Mouse (Mus musculus) liver, adult 2 months (tissue): ENCODE results near the gene Hoxa4. TPM values are rescaled to one million over a fixed set of nuclear protein-coding genes. Genes with fewer than 3 reads are reported as not detected.

Experiments
- DNase-seq: peaks from one replicate; pipeline ENCODE4 v3.0.0-alpha.2; 2011; ENCODE audit warnings: low read depth, low spot score; ENCODE audit errors: extremely low read depth
- H3K27ac ChIP-seq: fragments of 200-500 bp; replicated peaks from 2 replicates; pipeline ENCODE4 v1.5.1; 2012; ENCODE audit warnings: low read depth, mild to moderate bottlenecking, control low read depth, inconsistent platforms, low read length; ENCODE audit not compliant: insufficient read depth
- H3K27me3 ChIP-seq: fragments of 200-500 bp; 2 replicates; pipeline ENCODE4 v1.6.1; 2012; ENCODE audit warnings: mild to moderate bottlenecking, moderate library complexity, low read length, inconsistent platforms; ENCODE audit not compliant: control insufficient read depth, insufficient read depth
- H3K36me3 ChIP-seq: fragments of 200-500 bp; 2 replicates; pipeline ENCODE4 v1.6.1; 2012; ENCODE audit warnings: low read length, inconsistent platforms; ENCODE audit not compliant: control insufficient read depth, insufficient read depth
- H3K4me1 ChIP-seq: fragments of 200-500 bp; 2 replicates; pipeline ENCODE4 v1.6.1; 2011; ENCODE audit warnings: low read length; ENCODE audit not compliant: control insufficient read depth, insufficient read depth
- H3K4me3 ChIP-seq: fragments of 200-500 bp; 2 replicates; pipeline ENCODE4 v1.5.1; 2011; ENCODE audit warnings: low read depth, mild to moderate bottlenecking, control low read depth, low read length, moderate library complexity; ENCODE audit not compliant: insufficient read depth
- H3K79me2 ChIP-seq: fragments of 200-500 bp; 2 replicates; pipeline ENCODE4 v1.6.1; 2012; ENCODE audit warnings: inconsistent platforms, mild to moderate bottlenecking, low read length, moderate library complexity; ENCODE audit not compliant: control insufficient read depth, insufficient read depth
- H3K9ac ChIP-seq: fragments of 200-500 bp; 2 replicates; pipeline ENCODE4 v1.6.1; 2012; ENCODE audit warnings: low read depth, mild to moderate bottlenecking, control low read depth, inconsistent platforms, low read length
- CTCF ChIP-seq: fragments of 200-500 bp; IDR thresholded peaks from 2 replicates; pipeline ENCODE4 v1.5.1; 2011; ENCODE audit warnings: low read depth, low read length, control low read depth
- POLR2A ChIP-seq: fragments of 200-500 bp; IDR thresholded peaks from 2 replicates; pipeline ENCODE4 v1.6.1; 2011; ENCODE audit warnings: low read length, control low read depth; ENCODE audit not compliant: insufficient read depth; ENCODE audit errors: extremely low read depth
- WGBS: fragments of 180-500 bp; shearing (Covaris S2); methylation state at CpG from one replicate; pipeline ENCODE4 v1.1.7; 2018; 5-methylcytosine and 5-hydroxymethylcytosine counted together
- polyA plus RNA-seq: library from polyadenylated mRNA; depleted of rRNA; stranded (reverse); fragments of >200 nt; gene quantifications from 2 replicates; pipeline ENCODE4 v1.2.3, GENCODE M21; 2012
- total RNA-seq: library from RNA; depleted of rRNA; stranded (reverse); fragments of >200 nt; gene quantifications from 2 replicates; pipeline ENCODE4 v1.2.3, GENCODE M21; 2014

The Hoxa4 gene
- total and polyA plus RNA-seq, 2 experiments = 0.23 to 0.28 TPM

- H3K4me1 ChIP-seq = no peaks in the 10 kb centered on the region; the same call in 1 of the 2 replicates
- DNase-seq = no peak
- H3K79me2 ChIP-seq = no peaks in the 10 kb centered on the region
- peaks cover 27% of the 10 kb centered on the region; the same call in 1 of the 2 replicates for H3K27me3 ChIP-seq
- H3K27ac ChIP-seq = peak overlapping the region; percentile 26
- peak overlapping the region; percentile 60; the same call in 1 of the 2 replicates for H3K4me3 ChIP-seq
- peak overlapping the region; percentile 18 for H3K9ac ChIP-seq
- 19% methylated on average over 22 of the region's 22 CpGs for WGBS
- TF ChIP-seq POLR2A = no peak
- no peaks in the 10 kb centered on the region for H3K36me3 ChIP-seq
Observed at GRCm38 (mm10) chr6:52202362-52203120, 11.0 kb upstream of the Hoxa4 start.

GRCm38 (mm10) chr6:52201269-52201668, 9.7 kb upstream of the Hoxa4 start:
- H3K4me3 ChIP-seq = no peak overlapping the region
- H3K4me1 ChIP-seq = no peaks in the 10 kb centered on the region; the same call in 1 of the 2 replicates
- no peak overlapping the region for H3K27ac ChIP-seq
- no peak for DNase-seq
- no peak for TF ChIP-seq CTCF
- WGBS = 59% methylated on average over 1 of the region's 1 CpGs
- no peaks in the 10 kb centered on the region for H3K79me2 ChIP-seq
- H3K27me3 ChIP-seq = peaks cover 27% of the 10 kb centered on the region; the same call in 1 of the 2 replicates
- no peaks in the 10 kb centered on the region for H3K36me3 ChIP-seq
- H3K9ac ChIP-seq = no peak overlapping the region

- H3K27me3 ChIP-seq = peaks cover 25% of the 10 kb centered on the region; the same call in 1 of the 2 replicates
- 37% methylated on average over 10 of the region's 10 CpGs for WGBS
- H3K36me3 ChIP-seq = no peaks in the 10 kb centered on the region
- no peaks in the 10 kb centered on the region; the same call in 1 of the 2 replicates for H3K4me1 ChIP-seq
- H3K4me3 ChIP-seq = no peak overlapping the region
- no peaks in the 10 kb centered on the region for H3K79me2 ChIP-seq
- no peak overlapping the region for H3K9ac ChIP-seq
- TF ChIP-seq CTCF (no peak), POLR2A (no peak)
- no peak for DNase-seq
- no peak overlapping the region for H3K27ac ChIP-seq
Observed at GRCm38 (mm10) chr6:52200751-52201250, 9.2 kb upstream of the Hoxa4 start.

GRCm38 (mm10) chr6:52200073-52200750, 8.7 kb upstream of the Hoxa4 start:
- H3K4me3 ChIP-seq = no peak overlapping the region
- TF ChIP-seq POLR2A (no peak), CTCF (no peak)
- no peak overlapping the region for H3K9ac ChIP-seq
- H3K27me3 ChIP-seq = peaks cover 20% of the 10 kb centered on the region; the same call in 1 of the 2 replicates
- DNase-seq = no peak
- H3K79me2 ChIP-seq = no peaks in the 10 kb centered on the region
- H3K4me1 ChIP-seq = no peaks in the 10 kb centered on the region; the same call in 1 of the 2 replicates
- no peaks in the 10 kb centered on the region for H3K36me3 ChIP-seq
- WGBS = 28% methylated on average over 30 of the region's 30 CpGs
- H3K27ac ChIP-seq = no peak overlapping the region

GRCm38 (mm10) chr6:52197271-52197670, 5.7 kb upstream of the Hoxa4 start:
- Histone ChIP-seq H3K79me2 (no peaks in the 10 kb centered on the region), H3K4me3 (no peak overlapping the region), H3K27ac (no peak overlapping the region), H3K9ac (no peak overlapping the region), H3K4me1 (no peaks in the 10 kb centered on the region), H3K27me3 (peaks cover 8% of the 10 kb centered on the region; the same call in 1 of the 2 replicates), H3K36me3 (no peaks in the 10 kb centered on the region)
- TF ChIP-seq POLR2A (no peak), CTCF (peak; percentile 46)
- peak; percentile 28 for DNase-seq
- WGBS = 10% methylated on average over 10 of the region's 10 CpGs

- TF ChIP-seq POLR2A (no peak), CTCF (no peak)
- Histone ChIP-seq H3K36me3 (no peaks in the 10 kb centered on the region), H3K27me3 (peaks cover 11% of the 10 kb centered on the region; the same call in 1 of the 2 replicates), H3K4me1 (no peaks in the 10 kb centered on the region), H3K27ac (no peak overlapping the region), H3K4me3 (no peak overlapping the region), H3K79me2 (no peaks in the 10 kb centered on the region), H3K9ac (no peak overlapping the region)
- no peak for DNase-seq
- 10% methylated on average over 9 of the region's 9 CpGs for WGBS
Observed at GRCm38 (mm10) chr6:52196811-52197210, 5.3 kb upstream of the Hoxa4 start.
